Mouse (Mus musculus) heart, embryonic 12.5 days (tissue): Measurements from ENCODE around the gene Apoc2. TPM values are rescaled to one million over a fixed set of nuclear protein-coding genes. Genes with fewer than 3 reads are reported as not detected.

Source experiments
- ATAC-seq: fragments of 200-750 bp; cut with Nextera tagmentation; 2 replicates; pipeline ENCODE4 v1.8.0; 2017; ENCODE audit warnings: moderate TSS enrichment, moderate library complexity; ENCODE audit not compliant: insufficient number of reproducible peaks, low FRiP score
- H3K27ac ChIP-seq: fragments of 300-500 bp; sonication (generic); 2 replicates; pipeline ENCODE4 v1.5.1; 2016; ENCODE audit warnings: mild to moderate bottlenecking, moderate library complexity; ENCODE audit not compliant: poor library complexity, severe bottlenecking
- H3K27me3 ChIP-seq: fragments of 300-500 bp; sonication (generic); replicated peaks from 2 replicates; pipeline ENCODE4 v1.6.1; 2016; ENCODE audit warnings: mild to moderate bottlenecking, moderate library complexity
- H3K36me3 ChIP-seq: fragments of 300-500 bp; sonication (generic); 2 replicates; pipeline ENCODE4 v1.6.1; 2016; ENCODE audit warnings: mild to moderate bottlenecking, moderate library complexity
- H3K4me1 ChIP-seq: fragments of 300-500 bp; sonication (generic); replicated peaks from 2 replicates; pipeline ENCODE4 v1.6.1; 2016; ENCODE audit warnings: mild to moderate bottlenecking
- H3K4me2 ChIP-seq: fragments of 300-500 bp; sonication (generic); 2 replicates; pipeline ENCODE4 v1.6.1; 2016; ENCODE audit warnings: mild to moderate bottlenecking, moderate library complexity
- H3K4me3 ChIP-seq: fragments of 300-500 bp; sonication (generic); 2 replicates; pipeline ENCODE4 v1.5.1; 2016; ENCODE audit warnings: mild to moderate bottlenecking
- H3K9ac ChIP-seq: fragments of 300-500 bp; sonication (generic); 2 replicates; pipeline ENCODE4 v1.6.1; 2016; ENCODE audit warnings: mild to moderate bottlenecking, moderate library complexity
- H3K9me3 ChIP-seq: fragments of 300-500 bp; sonication (generic); replicated peaks from 2 replicates; pipeline ENCODE4 v1.6.1; 2016; ENCODE audit warnings: mild to moderate bottlenecking, moderate library complexity
- WGBS: fragments of 180-500 bp; shearing (Covaris S2); methylation state at CpG from one replicate; pipeline ENCODE4 v1.1.7; 2016; 5-methylcytosine and 5-hydroxymethylcytosine counted together
- polyA plus RNA-seq: library from polyadenylated mRNA; unstranded; fragments of >200 nt; fragmentation: Nextera tagmentation; extraction: Ambion mirVana; gene quantifications from 2 replicates; pipeline ENCODE4 v1.2.1, GENCODE M21; 2016

The Apoc2 gene
- polyA plus RNA-seq, 1 experiment from 2014 or later = 5.4 TPM

DNA sequence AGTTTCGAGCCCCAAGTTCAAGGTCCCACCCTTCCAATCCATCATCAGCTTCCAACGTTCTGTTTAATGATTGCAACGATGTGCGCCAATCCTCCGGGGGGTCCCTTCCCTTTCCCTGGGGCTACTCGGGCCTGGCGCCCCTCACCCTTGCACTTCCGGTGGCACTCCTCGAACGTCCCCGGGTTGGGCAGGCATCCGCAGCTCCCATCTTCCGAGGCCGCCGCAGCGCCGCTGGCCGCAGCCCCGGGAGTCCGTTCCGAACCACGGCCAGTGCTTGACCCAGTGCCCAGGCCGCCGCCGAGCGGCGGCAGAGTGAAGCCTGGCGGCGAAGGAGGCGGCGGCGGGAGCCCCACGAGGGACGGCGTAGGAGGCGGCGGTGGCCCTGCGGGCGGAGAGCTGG lies 37.1 kb upstream of the Apoc2 start:
- Histone ChIP-seq H3K9ac (peak overlapping the region; percentile 95), H3K4me2 (peak overlapping the region; percentile 88), H3K27me3 (no peaks in the 10 kb centered on the region), H3K4me3 (peak overlapping the region; percentile 88), H3K36me3 (peaks cover 68% of the 10 kb centered on the region), H3K4me1 (peaks cover 23% of the 10 kb centered on the region), H3K9me3 (no peaks in the 10 kb centered on the region), H3K27ac (peak overlapping the region; percentile 72)
- under 1% methylated on average over 38 of the region's 39 CpGs for WGBS
- peak; percentile 0; the same call in 1 of the 2 replicates for ATAC-seq

DNA sequence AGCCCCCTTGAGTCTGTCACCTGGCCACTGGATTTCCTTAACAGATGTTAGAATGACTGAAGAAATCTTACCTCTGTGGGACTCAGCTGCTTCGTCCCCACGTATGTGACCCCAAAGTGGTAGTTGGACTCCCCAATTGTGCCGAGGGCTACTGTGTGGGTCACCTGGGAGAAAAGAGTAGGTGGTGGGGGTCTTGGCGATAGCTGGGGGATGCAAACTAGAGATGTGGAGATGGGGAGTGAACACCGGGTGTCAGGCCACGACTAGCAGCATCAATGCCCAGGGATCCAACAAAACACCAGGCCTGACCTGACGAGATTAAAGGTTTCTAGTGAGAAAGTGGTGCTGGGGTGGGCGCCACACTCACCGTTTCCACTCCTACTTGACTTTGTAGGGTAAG lies 35.9 kb upstream of the Apoc2 start:
- Histone ChIP-seq H3K9ac (no peak overlapping the region), H3K4me3 (peak overlapping the region; percentile 88; the same call in 1 of the 2 replicates), H3K36me3 (peaks cover 68% of the 10 kb centered on the region), H3K27ac (no peak overlapping the region), H3K27me3 (no peaks in the 10 kb centered on the region), H3K4me1 (peaks cover 23% of the 10 kb centered on the region), H3K9me3 (no peaks in the 10 kb centered on the region), H3K4me2 (peak overlapping the region; percentile 88)
- no peak for ATAC-seq
- 83% methylated on average over 9 of the region's 9 CpGs for WGBS

DNA sequence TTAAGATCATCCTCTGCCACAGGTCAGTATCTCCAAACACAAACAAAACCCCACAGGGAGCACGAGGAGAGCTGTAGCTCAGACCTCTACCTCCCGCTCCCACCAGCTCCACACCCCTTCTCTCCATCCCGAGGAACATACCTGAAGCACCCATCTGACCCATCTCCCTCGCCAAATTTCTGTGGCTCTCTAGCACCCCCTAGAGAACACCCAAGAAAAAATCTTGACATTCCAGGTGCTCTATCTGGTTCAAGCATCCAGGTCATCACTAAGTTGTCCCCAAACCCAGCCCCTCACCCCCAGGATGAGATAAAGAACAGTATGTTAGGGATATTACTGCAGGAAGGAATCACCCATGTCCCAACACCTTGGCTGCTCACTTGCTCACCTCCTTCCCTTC lies 35.5 kb upstream of the Apoc2 start:
- ATAC-seq = no peak
- H3K27me3 ChIP-seq = no peaks in the 10 kb centered on the region
- no peak overlapping the region for H3K4me2 ChIP-seq
- H3K4me1 ChIP-seq = peaks cover 23% of the 10 kb centered on the region
- WGBS = 48% methylated on average over 4 of the region's 4 CpGs
- H3K36me3 ChIP-seq = peaks cover 67% of the 10 kb centered on the region
- no peak overlapping the region for H3K9ac ChIP-seq
- H3K9me3 ChIP-seq = no peaks in the 10 kb centered on the region
- no peak overlapping the region for H3K27ac ChIP-seq
- H3K4me3 ChIP-seq = no peak overlapping the region

DNA sequence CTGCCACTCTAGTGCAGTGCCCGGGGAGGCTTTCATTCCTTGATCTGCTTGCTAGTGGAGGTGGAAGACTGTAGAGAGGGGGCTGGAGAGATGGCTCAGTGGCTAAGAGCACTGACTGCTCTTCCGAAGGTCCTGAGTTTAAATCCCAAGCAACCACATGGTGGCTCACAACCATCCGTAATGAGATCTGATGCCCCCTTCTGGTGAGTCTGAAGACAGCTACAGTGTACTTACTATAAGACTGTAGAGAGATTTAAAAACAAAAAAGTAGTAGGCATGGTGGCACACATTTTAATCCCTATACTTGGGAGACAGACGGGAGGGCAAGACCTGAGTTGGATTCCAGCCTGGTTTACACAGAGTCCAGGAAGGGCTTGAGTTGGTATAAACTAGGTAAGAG lies 34.7 kb upstream of the Apoc2 start:
- Histone ChIP-seq H3K27ac (no peak overlapping the region), H3K9me3 (no peaks in the 10 kb centered on the region), H3K4me3 (no peak overlapping the region), H3K27me3 (no peaks in the 10 kb centered on the region), H3K36me3 (peaks cover 68% of the 10 kb centered on the region), H3K4me2 (no peak overlapping the region), H3K9ac (no peak overlapping the region), H3K4me1 (peaks cover 23% of the 10 kb centered on the region)
- no peak for ATAC-seq
- WGBS = 78% methylated on average over 4 of the region's 4 CpGs

DNA sequence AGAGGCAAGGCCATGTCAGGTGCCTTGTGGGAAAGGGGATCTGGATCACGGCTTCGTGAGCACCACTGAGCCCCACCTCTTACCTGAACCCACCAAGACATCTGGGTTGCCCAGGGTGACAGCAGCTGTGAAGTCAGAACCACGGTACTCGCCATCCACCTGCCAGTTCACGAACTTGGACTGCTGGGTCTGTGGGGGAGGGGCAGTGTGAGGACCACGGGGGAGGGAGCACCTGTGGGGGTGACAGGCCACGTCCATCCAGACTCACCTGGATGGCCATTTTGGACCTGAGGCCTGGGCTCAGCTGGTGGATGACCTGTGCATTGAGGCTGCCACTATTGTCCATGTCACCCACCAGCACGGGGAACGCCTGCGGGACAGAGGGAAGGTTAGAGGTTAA lies 32.9 kb upstream of the Apoc2 start:
- peaks cover 19% of the 10 kb centered on the region for H3K4me1 ChIP-seq
- H3K36me3 ChIP-seq = peaks cover 75% of the 10 kb centered on the region
- H3K27me3 ChIP-seq = no peaks in the 10 kb centered on the region
- H3K4me3 ChIP-seq = no peak overlapping the region
- no peak for ATAC-seq
- H3K27ac ChIP-seq = no peak overlapping the region
- H3K9me3 ChIP-seq = no peaks in the 10 kb centered on the region
- no peak overlapping the region for H3K9ac ChIP-seq
- 93% methylated on average over 10 of the region's 10 CpGs for WGBS
- no peak overlapping the region for H3K4me2 ChIP-seq

DNA sequence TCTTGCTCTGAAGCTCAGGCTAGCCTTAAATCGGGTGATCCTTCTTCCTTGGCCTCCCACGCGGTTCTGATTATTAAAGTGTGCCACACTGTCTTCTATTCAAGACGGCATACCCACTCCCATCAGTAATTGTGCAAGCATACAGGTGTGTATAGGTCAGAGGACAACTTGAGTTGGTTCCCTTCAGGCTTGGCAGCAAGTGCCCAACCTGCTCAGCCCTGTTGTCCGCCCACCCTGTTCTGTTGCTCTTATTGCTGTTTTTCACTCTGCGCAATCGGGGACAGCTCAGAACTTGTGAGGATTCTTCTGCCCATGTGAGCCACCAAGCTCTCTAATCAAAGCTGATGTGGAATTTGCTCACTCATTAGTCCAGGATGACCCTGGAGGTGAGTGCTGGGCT lies 27.5 kb upstream of the Apoc2 start:
- 92% methylated on average over 7 of the region's 7 CpGs for WGBS
- no peak overlapping the region for H3K27ac ChIP-seq
- no peak overlapping the region for H3K4me2 ChIP-seq
- no peak overlapping the region for H3K4me3 ChIP-seq
- H3K9me3 ChIP-seq = no peaks in the 10 kb centered on the region
- H3K27me3 ChIP-seq = no peaks in the 10 kb centered on the region
- H3K4me1 ChIP-seq = peaks cover 18% of the 10 kb centered on the region
- H3K36me3 ChIP-seq = peaks cover 78% of the 10 kb centered on the region
- no peak for ATAC-seq
- no peak overlapping the region for H3K9ac ChIP-seq

DNA sequence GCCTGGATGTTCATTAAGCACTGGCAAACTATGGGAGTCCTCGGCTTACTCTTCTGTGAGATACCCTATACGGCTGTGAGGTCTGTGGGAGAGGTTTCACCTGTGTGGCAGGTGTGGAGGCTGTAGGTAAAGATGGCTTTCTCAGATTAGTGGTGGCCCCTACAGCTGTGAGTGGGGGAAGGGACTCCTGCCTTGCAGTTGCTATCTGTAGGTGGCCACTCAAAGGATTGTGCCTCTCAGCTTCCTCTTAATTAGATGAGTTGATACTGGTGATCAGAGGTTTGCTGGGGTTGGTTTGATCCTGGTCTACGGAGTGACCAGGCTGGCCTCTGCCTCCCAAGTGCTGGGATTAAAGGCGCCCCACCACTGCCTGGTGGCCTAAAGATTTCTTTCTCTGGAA lies 26.7 kb upstream of the Apoc2 start:
- H3K9me3 ChIP-seq = no peaks in the 10 kb centered on the region

DNA sequence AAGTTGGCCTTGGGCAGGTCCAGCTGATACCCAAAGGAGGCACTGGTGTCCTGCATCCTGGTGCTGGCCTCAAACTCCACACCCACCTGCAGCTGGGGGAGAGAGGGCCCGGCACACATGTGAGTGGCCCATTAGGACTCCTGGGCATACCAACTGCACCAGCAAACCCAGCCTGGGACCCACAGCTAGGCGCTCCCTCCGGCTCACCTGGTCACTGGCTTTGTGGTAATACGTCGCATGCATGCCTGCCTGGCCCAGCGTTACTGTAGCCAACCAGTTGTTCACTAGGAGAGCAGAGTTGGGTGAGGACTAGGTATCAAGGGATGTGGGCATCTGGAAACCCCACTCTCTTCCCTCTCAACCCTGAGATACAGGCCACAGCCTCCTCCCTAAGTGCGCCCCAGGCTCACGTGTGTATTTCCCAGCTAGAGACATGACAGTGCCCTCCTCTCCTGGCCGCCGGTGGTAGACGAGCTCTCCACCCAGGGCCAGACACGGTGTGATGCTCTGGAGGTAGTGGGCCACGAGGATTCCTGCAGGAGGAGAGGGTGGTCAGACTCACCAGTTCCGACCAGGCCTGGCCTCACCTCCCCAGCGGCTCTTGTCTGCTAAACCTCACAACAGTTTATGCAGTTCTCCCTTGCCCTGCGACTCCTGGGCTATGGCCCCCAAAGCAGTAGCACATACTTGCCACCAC lies 25.3 kb upstream of the Apoc2 start:
- Histone ChIP-seq H3K36me3 (peaks cover 59% of the 10 kb centered on the region), H3K4me2 (no peak overlapping the region), H3K4me1 (peaks cover 31% of the 10 kb centered on the region), H3K27me3 (no peaks in the 10 kb centered on the region), H3K27ac (no peak overlapping the region), H3K4me3 (no peak overlapping the region), H3K9ac (peak overlapping the region; percentile 28), H3K9me3 (no peaks in the 10 kb centered on the region)
- 85% methylated on average over 16 of the region's 16 CpGs for WGBS
- ATAC-seq = no peak

More for the DNA sequence above, 26.7 kb upstream of the Apoc2 start:
- no peaks in the 10 kb centered on the region for H3K27me3 ChIP-seq
- no peak overlapping the region for H3K27ac ChIP-seq
- WGBS = 87% methylated on average over 4 of the region's 4 CpGs
- H3K36me3 ChIP-seq = peaks cover 72% of the 10 kb centered on the region
- H3K4me3 ChIP-seq = no peak overlapping the region
- H3K4me2 ChIP-seq = no peak overlapping the region
- peaks cover 21% of the 10 kb centered on the region for H3K4me1 ChIP-seq
- ATAC-seq = no peak
- no peak overlapping the region for H3K9ac ChIP-seq

DNA sequence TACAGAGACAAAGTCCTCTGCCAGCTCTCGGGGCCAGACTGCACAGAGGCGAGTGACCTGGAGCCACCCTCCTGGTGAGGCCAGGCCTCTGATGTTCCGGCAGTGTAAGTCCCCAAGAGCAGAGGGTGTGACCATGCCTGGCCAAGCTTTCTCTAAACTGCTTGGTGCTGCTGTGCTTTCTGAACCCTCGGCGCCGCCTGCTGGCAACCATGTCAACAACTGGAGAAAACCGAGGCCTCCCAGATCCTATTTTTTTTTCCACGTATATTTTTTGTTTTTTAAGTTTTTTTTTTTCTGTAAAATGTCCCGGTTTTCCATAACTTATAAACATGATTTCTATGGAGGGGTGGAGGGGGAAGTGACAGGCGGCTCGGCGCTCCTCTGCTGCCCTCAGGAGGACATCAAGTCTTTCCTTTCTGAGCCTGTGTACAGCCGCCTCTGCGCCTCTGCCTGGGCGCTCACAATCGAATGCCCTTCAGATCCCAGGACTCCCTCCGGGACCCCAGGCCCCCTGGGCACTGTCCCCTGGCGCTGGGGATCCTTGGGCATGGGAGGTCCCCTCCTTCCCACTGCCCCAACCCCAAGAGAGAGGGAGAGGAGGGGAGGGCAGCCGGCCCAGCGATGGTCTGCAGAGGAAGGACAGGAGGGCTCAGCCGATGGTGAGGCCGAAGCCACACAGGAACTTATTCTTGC lies 23.5 kb upstream of the Apoc2 start:
- Histone ChIP-seq H3K4me1 (peaks cover 31% of the 10 kb centered on the region), H3K9ac (peak overlapping the region; percentile 64), H3K36me3 (peaks cover 54% of the 10 kb centered on the region), H3K27me3 (no peaks in the 10 kb centered on the region), H3K9me3 (no peaks in the 10 kb centered on the region), H3K4me2 (peak overlapping the region; percentile 32; the same call in 1 of the 2 replicates), H3K4me3 (no peak overlapping the region), H3K27ac (peak overlapping the region; percentile 65)
- WGBS = 27% methylated on average over 22 of the region's 22 CpGs
- ATAC-seq = peak; percentile 67

DNA sequence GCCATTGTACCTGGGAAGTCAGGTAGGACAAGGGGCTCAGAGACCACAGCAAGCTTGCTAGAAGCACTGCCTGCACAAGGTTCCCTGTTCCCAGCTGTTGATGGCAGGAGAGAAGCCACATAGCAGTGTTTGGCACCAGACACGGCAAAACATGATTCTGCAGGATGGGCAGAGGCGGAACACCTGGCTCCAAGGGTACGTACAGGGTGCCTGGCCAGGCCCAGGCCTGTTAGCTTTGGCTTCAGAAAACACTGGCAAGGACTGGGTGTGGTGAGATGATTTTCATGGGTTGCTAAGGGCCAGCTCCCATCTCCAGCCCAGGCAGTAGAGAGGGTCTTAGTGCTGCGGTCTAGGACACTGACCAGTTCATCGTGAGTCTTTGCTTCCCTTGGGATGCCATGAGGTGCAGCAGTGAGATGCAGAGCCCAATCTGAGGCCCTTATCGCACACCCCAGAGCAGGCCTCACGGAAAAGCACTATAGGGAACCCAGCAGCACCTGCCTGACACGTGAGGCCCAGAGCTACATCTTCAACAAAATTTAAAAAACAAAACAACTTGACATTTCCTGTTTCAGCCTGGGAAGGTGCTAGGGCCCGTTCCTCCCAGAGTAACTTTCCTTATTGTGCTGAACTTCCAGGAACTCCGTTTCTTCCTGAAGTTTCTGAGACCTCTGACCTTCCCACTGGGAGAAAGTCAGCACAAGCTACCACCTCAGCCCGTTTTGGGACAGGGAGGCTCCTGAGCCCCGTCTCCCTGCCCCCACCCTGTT lies 22.7 kb upstream of the Apoc2 start:
- WGBS = 47% methylated on average over 12 of the region's 12 CpGs
- Histone ChIP-seq H3K4me3 (no peak overlapping the region), H3K4me2 (peak overlapping the region; percentile 32; the same call in 1 of the 2 replicates), H3K4me1 (peaks cover 39% of the 10 kb centered on the region), H3K9me3 (no peaks in the 10 kb centered on the region), H3K9ac (peak overlapping the region; percentile 64), H3K27ac (peak overlapping the region; percentile 65), H3K36me3 (peaks cover 56% of the 10 kb centered on the region), H3K27me3 (no peaks in the 10 kb centered on the region)
- ATAC-seq = no peak

DNA sequence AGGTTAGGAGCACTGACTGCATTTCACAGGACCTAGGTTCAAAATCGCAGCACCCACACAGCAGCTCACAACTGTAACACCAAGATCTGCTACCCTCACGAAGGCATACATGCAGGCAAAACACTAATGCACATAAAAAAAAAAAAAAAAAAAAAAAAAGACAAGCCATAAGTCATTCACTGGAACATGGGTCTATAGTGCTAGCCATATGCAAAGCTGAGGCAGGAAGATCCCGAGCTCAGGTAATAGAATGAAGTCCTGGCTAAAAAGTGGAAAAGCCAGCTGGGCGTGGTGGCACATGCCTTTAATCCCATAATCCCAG lies 22.0 kb upstream of the Apoc2 start:
- Histone ChIP-seq H3K27ac (0 out of 2 replicates have a peak overlapping the region, but pooled peaks have one; percentile 61), H3K36me3 (peaks cover 50% of the 10 kb centered on the region), H3K27me3 (no peaks in the 10 kb centered on the region), H3K4me2 (peak overlapping the region; percentile 86; the same call in 1 of the 2 replicates), H3K4me3 (no peak overlapping the region), H3K9ac (peak overlapping the region; percentile 68; the same call in 1 of the 2 replicates), H3K9me3 (no peaks in the 10 kb centered on the region), H3K4me1 (peaks cover 42% of the 10 kb centered on the region)
- ATAC-seq = no peak
- 68% methylated on average over 4 of the region's 4 CpGs for WGBS
